Mouse (Mus musculus) heart, postnatal 0 days (tissue): Measurements from ENCODE around the gene Entpd3. TPM values are rescaled to one million over a fixed set of nuclear protein-coding genes. Genes with fewer than 3 reads are reported as not detected.

Experiments
- ATAC-seq: fragments of 200-750 bp; cut with Nextera tagmentation; 2 replicates; pipeline ENCODE4 v1.8.0; 2017; ENCODE audit warnings: low read depth, moderate number of reproducible peaks, moderate library complexity; ENCODE audit not compliant: insufficient read depth
- DNase-seq: peaks from one replicate; pipeline ENCODE4 v3.0.0-alpha.2; 2016; ENCODE audit warnings: low spot score
- H3K27ac ChIP-seq: fragments of 300-500 bp; sonication (generic); 2 replicates; pipeline ENCODE4 v1.5.1; 2014; ENCODE audit warnings: low read depth, mild to moderate bottlenecking
- H3K27me3 ChIP-seq: fragments of 300-500 bp; sonication (generic); 2 replicates; pipeline ENCODE4 v1.6.1; 2014; ENCODE audit warnings: low read length, mixed read lengths; ENCODE audit not compliant: control insufficient read depth, insufficient read depth
- H3K36me3 ChIP-seq: fragments of 300-500 bp; sonication (generic); replicated peaks from 2 replicates; pipeline ENCODE4 v1.6.1; 2014; ENCODE audit warnings: low read length, mixed read lengths; ENCODE audit not compliant: control insufficient read depth, insufficient read depth
- H3K4me1 ChIP-seq: fragments of 300-500 bp; sonication (generic); 2 replicates; pipeline ENCODE4 v1.6.1; 2014; ENCODE audit warnings: antibody characterized with exemption; ENCODE audit not compliant: control insufficient read depth, insufficient read depth
- H3K4me2 ChIP-seq: fragments of 300-500 bp; sonication (generic); 2 replicates; pipeline ENCODE4 v1.6.1; 2014; ENCODE audit warnings: low read depth, mild to moderate bottlenecking, low read length, moderate library complexity
- H3K4me3 ChIP-seq: fragments of 300-500 bp; sonication (generic); 2 replicates; pipeline ENCODE4 v1.5.1; 2014; ENCODE audit warnings: low read depth, low read length
- H3K9ac ChIP-seq: fragments of 300-500 bp; sonication (generic); replicated peaks from 2 replicates; pipeline ENCODE4 v1.6.1; 2014; ENCODE audit warnings: low read depth, low read length, mixed read lengths
- H3K9me3 ChIP-seq: fragments of 300-500 bp; sonication (generic); replicated peaks from 2 replicates; pipeline ENCODE4 v1.6.1; 2016; ENCODE audit warnings: low read length; ENCODE audit not compliant: control insufficient read depth
- CTCF ChIP-seq: IDR thresholded peaks from 2 replicates; pipeline ENCODE4 v1.5.1; 2016; ENCODE audit warnings: antibody characterized with exemption, control low read depth, low read depth
- EP300 ChIP-seq: IDR thresholded peaks from 2 replicates; pipeline ENCODE4 v1.6.1; 2016; ENCODE audit warnings: antibody characterized with exemption, low read depth
- WGBS: fragments of 180-500 bp; shearing (Covaris S2); extraction: QIAGEN DNeasy Blood & Tissue Kit; methylation state at CpG from one replicate; pipeline ENCODE4 v1.1.7; 2014; 5-methylcytosine and 5-hydroxymethylcytosine counted together
- polyA plus RNA-seq: library from polyadenylated mRNA; unstranded; fragments of >200 nt; fragmentation: Nextera tagmentation; extraction: Ambion mirVana; gene quantifications from 2 replicates; pipeline ENCODE4 v1.2.1, GENCODE M21; 2015
- total RNA-seq: library from RNA; depleted of rRNA; stranded (reverse); fragments of >200 nt; gene quantifications from 2 replicates; pipeline ENCODE4 v1.2.3, GENCODE M21; 2014; ENCODE audit warnings: low replicate concordance

Gene Entpd3
- total and polyA plus RNA-seq, 2 experiments from 2014 or later: 2.8 TPM; not detected in 1

DNA sequence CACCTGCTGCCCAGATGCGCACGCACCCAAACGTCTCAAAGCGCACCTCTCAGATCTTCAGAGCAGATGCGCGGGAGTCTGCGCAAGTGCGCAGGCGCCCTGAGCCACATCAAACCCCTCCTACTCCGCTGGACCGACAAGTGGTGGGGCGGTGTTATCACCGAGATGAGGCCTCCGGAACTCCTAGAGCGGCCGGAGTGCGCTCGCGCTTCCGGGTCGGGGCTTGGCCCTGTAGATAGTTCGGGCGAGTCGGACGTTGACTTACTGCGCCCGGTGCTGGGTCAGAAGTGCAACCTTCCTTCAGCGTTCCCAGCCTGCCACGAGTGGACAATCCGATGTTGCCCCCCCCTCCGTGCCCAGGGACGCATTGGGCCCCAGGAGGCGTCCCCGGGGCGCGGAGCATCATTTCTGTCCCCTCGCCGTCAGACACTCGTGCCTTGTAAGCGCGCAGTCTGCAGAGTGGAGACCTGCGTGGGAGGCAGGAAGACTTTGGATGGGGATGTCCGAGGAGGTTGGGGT lies 37.6 kb downstream of the Entpd3 start:
- ATAC-seq (peak; percentile 96), DNase-seq (peak; percentile 92)
- Histone ChIP-seq H3K27ac (peak overlapping the region; percentile 64), H3K4me1 (peaks cover 11% of the 10 kb centered on the region; the same call in 1 of the 2 replicates), H3K4me3 (peak overlapping the region; percentile 72), H3K9me3 (no peaks in the 10 kb centered on the region), H3K4me2 (peak overlapping the region; percentile 71), H3K9ac (peak overlapping the region; percentile 67), H3K36me3 (peaks cover 33% of the 10 kb centered on the region), H3K27me3 (no peaks in the 10 kb centered on the region)
- under 1% methylated on average over 43 of the region's 43 CpGs for WGBS
- TF ChIP-seq CTCF: no peak
- TF ChIP-seq EP300: 0 out of 2 replicates have a peak, but pooled peaks have one; percentile 18

DNA sequence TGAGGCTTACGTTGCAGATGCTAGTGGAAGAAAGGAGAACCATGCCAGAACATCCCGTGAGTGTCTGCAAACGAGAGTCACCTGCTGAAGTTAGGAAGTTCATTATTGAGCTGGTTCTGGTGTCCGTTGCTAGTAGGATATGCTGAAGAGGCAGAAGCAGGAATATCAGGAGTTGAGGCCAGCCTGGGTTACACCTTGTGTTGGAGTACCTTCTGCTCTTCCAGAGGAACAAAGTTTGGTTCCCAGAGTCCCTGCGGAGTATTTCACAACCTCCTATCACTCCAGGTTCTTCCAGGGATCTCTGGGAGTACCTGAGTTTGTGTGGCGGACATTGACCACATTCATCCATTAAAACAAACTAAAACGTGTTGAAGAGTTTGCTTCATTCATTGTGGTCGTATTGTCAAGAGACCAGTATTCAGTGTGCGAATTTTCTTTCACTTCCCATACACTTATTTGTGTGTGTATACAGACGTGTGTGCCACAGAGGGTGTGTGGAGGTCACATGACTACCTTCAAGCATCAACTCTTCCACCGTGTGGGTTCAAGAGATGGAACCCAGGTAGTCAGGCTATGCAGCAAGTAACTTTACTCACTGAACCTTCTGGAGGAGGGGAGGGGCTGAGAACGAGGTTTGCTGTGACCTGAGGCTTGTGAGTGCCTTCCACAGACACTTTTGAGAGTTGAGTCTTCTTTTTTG lies 38.2 kb downstream of the Entpd3 start:
- 0 out of 2 replicates have a peak, but pooled peaks cover 7% of the 10 kb centered on the region for H3K4me1 ChIP-seq
- peak overlapping the region; percentile 67 for H3K9ac ChIP-seq
- WGBS: 44% methylated on average over 12 of the region's 12 CpGs
- peak overlapping the region; percentile 71 for H3K4me2 ChIP-seq
- H3K4me3 ChIP-seq: peak overlapping the region; percentile 72
- DNase-seq: no peak
- H3K36me3 ChIP-seq: peaks cover 30% of the 10 kb centered on the region
- peak overlapping the region; percentile 64 for H3K27ac ChIP-seq
- no peak for ATAC-seq
- TF ChIP-seq EP300: no peak
- no peak for TF ChIP-seq CTCF
- no peaks in the 10 kb centered on the region for H3K9me3 ChIP-seq
- H3K27me3 ChIP-seq: no peaks in the 10 kb centered on the region

DNA sequence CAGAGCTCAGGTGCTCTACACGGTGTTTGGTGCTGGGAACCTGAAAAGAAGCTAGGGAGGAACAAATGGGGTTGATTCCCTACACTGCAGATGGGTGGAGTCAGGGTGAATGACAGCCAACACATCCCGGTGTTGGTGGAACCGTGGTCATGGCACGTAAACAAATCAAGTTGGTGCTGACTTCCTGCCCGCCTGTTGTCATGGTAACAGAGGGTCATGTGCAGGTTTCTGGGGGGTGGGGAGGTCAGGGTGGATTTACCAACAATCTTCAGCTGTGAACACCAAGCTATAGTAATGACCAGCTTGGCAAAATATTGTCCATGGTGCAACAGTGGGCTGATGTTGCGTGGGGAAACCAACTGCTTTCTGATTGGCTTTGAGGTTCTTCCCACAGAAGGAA lies 39.1 kb downstream of the Entpd3 start:
- Histone ChIP-seq H3K27ac (no peak overlapping the region), H3K4me2 (no peak overlapping the region), H3K9ac (no peak overlapping the region), H3K27me3 (no peaks in the 10 kb centered on the region), H3K36me3 (peaks cover 22% of the 10 kb centered on the region), H3K4me1 (0 out of 2 replicates have a peak, but pooled peaks cover 7% of the 10 kb centered on the region), H3K4me3 (no peak overlapping the region), H3K9me3 (no peaks in the 10 kb centered on the region)
- DNase-seq (no peak), ATAC-seq (no peak)
- TF ChIP-seq CTCF: no peak
- TF ChIP-seq EP300: no peak
- 51% methylated on average over 6 of the region's 6 CpGs for WGBS

DNA sequence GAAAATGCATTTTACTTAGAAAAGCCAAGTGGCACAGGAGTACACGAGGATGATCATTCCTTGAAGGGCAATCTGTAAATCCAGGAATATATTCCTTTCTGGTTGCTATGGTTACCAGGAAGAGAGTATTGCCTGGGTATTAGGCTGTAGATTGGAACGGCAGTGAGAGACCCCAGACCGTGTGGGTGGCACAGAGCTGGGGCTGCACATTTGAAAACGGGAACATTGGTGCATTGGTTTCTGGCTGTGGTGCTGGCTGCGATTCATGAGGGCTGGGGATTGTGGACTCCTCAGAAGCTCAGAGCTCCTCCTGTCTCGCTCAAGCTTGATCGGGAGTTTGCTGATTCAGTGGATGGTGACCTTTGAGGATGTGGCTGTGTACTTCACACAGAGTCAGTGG lies 40.2 kb downstream of the Entpd3 start:
- 72% methylated on average over 7 of the region's 7 CpGs for WGBS
- no peak for TF ChIP-seq EP300
- TF ChIP-seq CTCF: no peak
- no peak for ATAC-seq

DNA sequence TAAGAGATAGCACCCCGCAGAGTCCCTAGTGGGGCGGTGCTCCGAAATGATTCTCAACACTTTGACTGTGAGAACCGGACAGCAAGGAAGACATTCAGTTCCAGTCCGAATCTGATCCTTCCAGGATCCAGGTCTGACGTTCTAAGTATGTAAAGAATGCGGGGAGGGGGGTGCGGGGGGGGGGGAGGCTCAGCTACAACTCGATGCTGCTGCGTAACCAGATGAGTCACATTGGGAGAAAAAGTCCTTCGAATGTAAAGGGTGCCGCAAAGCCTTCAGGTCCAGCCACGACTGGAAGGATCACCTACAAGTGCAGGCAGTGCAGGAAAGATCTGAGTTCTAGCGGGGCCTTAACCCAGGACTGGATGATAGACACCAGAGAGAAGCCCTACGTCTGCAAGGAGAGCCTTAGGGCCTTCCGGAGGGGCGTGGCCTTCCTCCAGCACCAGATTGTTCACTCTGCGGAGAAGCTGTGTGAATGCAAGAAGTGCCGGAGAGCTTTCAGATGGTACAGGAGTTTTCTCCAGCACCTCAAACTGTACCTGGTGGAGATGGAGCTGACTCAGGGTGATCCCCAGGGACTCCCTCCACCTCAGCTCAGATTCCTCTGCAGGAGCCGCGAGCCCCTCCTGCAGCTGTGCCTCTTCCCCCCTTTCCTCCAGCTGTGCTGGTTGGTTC lies 42.5 kb downstream of the Entpd3 start:
- Histone ChIP-seq H3K4me2 (peak overlapping the region; percentile 79), H3K27ac (peak overlapping the region; percentile 71), H3K4me3 (peak overlapping the region; percentile 40), H3K27me3 (no peaks in the 10 kb centered on the region), H3K9me3 (no peaks in the 10 kb centered on the region), H3K9ac (0 out of 2 replicates have a peak overlapping the region, but pooled peaks have one; percentile 24), H3K36me3 (no peaks in the 10 kb centered on the region), H3K4me1 (0 out of 2 replicates have a peak, but pooled peaks cover 7% of the 10 kb centered on the region)
- 12% methylated on average over 21 of the region's 21 CpGs for WGBS
- ATAC-seq (peak; percentile 39), DNase-seq (peak; percentile 47)
- TF ChIP-seq CTCF (no peak), EP300 (no peak)

More for the DNA sequence above, 40.2 kb downstream of the Entpd3 start:
- peaks cover 12% of the 10 kb centered on the region for H3K36me3 ChIP-seq
- no peak overlapping the region for H3K4me3 ChIP-seq
- no peak overlapping the region for H3K27ac ChIP-seq
- 0 out of 2 replicates have a peak, but pooled peaks cover 7% of the 10 kb centered on the region for H3K4me1 ChIP-seq
- H3K27me3 ChIP-seq: no peaks in the 10 kb centered on the region
- H3K9me3 ChIP-seq: no peaks in the 10 kb centered on the region
- no peak overlapping the region for H3K9ac ChIP-seq
- H3K4me2 ChIP-seq: no peak overlapping the region
- DNase-seq: no peak
